Mouse (Mus musculus) megakaryocyte, embryonic 14.5 days (primary cell): ENCODE measurements at regions not wholly inside any gene's neighbourhood (a gene's known extent, or its start where the extent isn't known, plus 50 kb on each side); places are given as distances from the start of the nearest gene placed in this dataset.

ENCODE experiments used
- H3K27me3 ChIP-seq: replicated peaks from 2 replicates; pipeline ENCODE3; 2012; ENCODE audit warnings: inconsistent platforms
- H3K36me3 ChIP-seq: replicated peaks from 2 replicates; pipeline ENCODE3; 2012; ENCODE audit warnings: low read length, inconsistent platforms, mixed read lengths
- H3K4me1 ChIP-seq: 2 replicates; pipeline ENCODE4 v1.6.1; 2012; ENCODE audit warnings: inconsistent platforms
- H3K4me3 ChIP-seq: replicated peaks from 2 replicates; pipeline ENCODE3; 2012; ENCODE audit warnings: moderate library complexity, mild to moderate bottlenecking, inconsistent platforms
- H3K9me3 ChIP-seq: 2 replicates; pipeline ENCODE4 v1.6.1; 2012; ENCODE audit warnings: inconsistent platforms
- FLI1 ChIP-seq: IDR thresholded peaks from 2 replicates; pipeline ENCODE4 v1.6.1; 2012; ENCODE audit warnings: low read length, inconsistent platforms, mixed read lengths
- GATA1 ChIP-seq: IDR thresholded peaks from 3 replicates; pipeline ENCODE4 v1.6.1; 2012; ENCODE audit warnings: mixed read lengths, low read length, inconsistent platforms, borderline replicate concordance

DNA sequence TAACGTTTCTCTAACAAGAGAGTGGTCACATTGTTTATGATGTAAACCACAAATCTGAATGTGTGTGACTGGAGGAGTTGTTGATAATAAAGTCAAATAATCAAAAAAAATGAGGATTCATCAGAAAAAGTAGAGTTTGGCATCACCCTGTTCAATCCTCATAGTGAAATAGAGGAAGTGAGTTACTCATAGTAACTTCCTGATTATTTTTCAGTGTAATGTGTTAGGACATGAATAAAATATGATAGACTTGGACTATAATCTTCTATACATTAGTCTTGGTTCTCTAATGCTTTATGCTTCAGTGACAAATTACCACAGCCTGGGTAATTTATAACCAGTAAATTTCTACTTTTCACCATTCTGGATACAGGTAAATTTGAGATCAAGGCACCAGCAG lies 424.5 kb upstream of the Mef2c start:
- Histone ChIP-seq H3K4me3 (no peak overlapping the region), H3K9me3 (no peaks in the 10 kb centered on the region), H3K27me3 (no peaks in the 10 kb centered on the region), H3K36me3 (no peaks in the 10 kb centered on the region), H3K4me1 (peaks cover 32% of the 10 kb centered on the region)
- TF ChIP-seq GATA1 (no peak), FLI1 (no peak)

GRCm38 (mm10) chr13:83084948-83085347 lies 418.9 kb upstream of the Mef2c start:
- Histone ChIP-seq H3K36me3 (no peaks in the 10 kb centered on the region), H3K27me3 (no peaks in the 10 kb centered on the region), H3K4me3 (no peak overlapping the region), H3K9me3 (no peaks in the 10 kb centered on the region), H3K4me1 (peaks cover 20% of the 10 kb centered on the region)
- no peak for TF ChIP-seq FLI1
- no peak for TF ChIP-seq GATA1

- no peak overlapping the region for H3K4me3 ChIP-seq
- peaks cover 8% of the 10 kb centered on the region for H3K4me1 ChIP-seq
- H3K36me3 ChIP-seq = no peaks in the 10 kb centered on the region
- H3K9me3 ChIP-seq = no peaks in the 10 kb centered on the region
- H3K27me3 ChIP-seq = no peaks in the 10 kb centered on the region
- no peak for TF ChIP-seq FLI1
- TF ChIP-seq GATA1 = no peak
These were observed 403.9 kb upstream of the Mef2c start for GRCm38 (mm10) chr13:83099908-83100307.

GRCm38 (mm10) chr13:83110610-83111009 lies 393.2 kb upstream of the Mef2c start:
- no peaks in the 10 kb centered on the region for H3K27me3 ChIP-seq
- TF ChIP-seq GATA1 (no peak), FLI1 (no peak)
- H3K36me3 ChIP-seq = no peaks in the 10 kb centered on the region
- H3K9me3 ChIP-seq = no peaks in the 10 kb centered on the region
- peaks cover 62% of the 10 kb centered on the region for H3K4me1 ChIP-seq
- no peak overlapping the region for H3K4me3 ChIP-seq

GRCm38 (mm10) chr13:83111503-83111902 lies 392.3 kb upstream of the Mef2c start:
- peaks cover 65% of the 10 kb centered on the region for H3K4me1 ChIP-seq
- TF ChIP-seq GATA1 (peak; percentile 47; the same call in 1 of the 3 replicates), FLI1 (no peak)
- no peaks in the 10 kb centered on the region for H3K9me3 ChIP-seq
- H3K36me3 ChIP-seq = no peaks in the 10 kb centered on the region
- no peaks in the 10 kb centered on the region for H3K27me3 ChIP-seq
- peak overlapping the region; percentile 40 for H3K4me3 ChIP-seq

DNA sequence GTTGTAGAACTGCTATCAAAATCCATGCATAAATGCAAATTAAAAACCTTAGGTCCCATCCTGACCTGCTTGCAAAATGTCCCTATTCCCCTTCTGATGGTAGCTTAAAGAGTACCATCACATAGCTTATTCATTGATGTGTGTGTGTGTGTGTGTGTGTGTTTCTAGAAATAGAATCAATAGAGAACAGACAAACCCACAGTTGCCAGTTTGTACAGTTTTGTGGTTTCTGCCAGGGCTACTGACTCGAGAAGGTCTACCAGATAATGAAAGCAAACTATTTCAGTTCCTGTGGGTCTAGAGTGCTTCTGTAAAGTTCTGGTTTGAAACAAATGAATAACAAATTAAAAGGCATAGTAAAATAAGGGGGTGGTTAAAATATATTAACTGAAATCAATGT lies 391.5 kb upstream of the Mef2c start:
- no peaks in the 10 kb centered on the region for H3K9me3 ChIP-seq
- peaks cover 62% of the 10 kb centered on the region for H3K4me1 ChIP-seq
- TF ChIP-seq GATA1 (no peak), FLI1 (no peak)
- no peaks in the 10 kb centered on the region for H3K36me3 ChIP-seq
- peak overlapping the region; percentile 50 for H3K4me3 ChIP-seq
- no peaks in the 10 kb centered on the region for H3K27me3 ChIP-seq

GRCm38 (mm10) chr13:83112741-83113140 lies 391.1 kb upstream of the Mef2c start:
- H3K4me3 ChIP-seq = peak overlapping the region; percentile 71
- no peaks in the 10 kb centered on the region for H3K9me3 ChIP-seq
- no peaks in the 10 kb centered on the region for H3K27me3 ChIP-seq
- H3K36me3 ChIP-seq = no peaks in the 10 kb centered on the region
- TF ChIP-seq FLI1 = no peak
- no peak for TF ChIP-seq GATA1
- peaks cover 59% of the 10 kb centered on the region for H3K4me1 ChIP-seq

GRCm38 (mm10) chr13:83113808-83114207 lies 390.0 kb upstream of the Mef2c start:
- Histone ChIP-seq H3K27me3 (no peaks in the 10 kb centered on the region), H3K4me1 (peaks cover 53% of the 10 kb centered on the region), H3K36me3 (no peaks in the 10 kb centered on the region), H3K9me3 (no peaks in the 10 kb centered on the region), H3K4me3 (no peak overlapping the region)
- no peak for TF ChIP-seq FLI1
- no peak for TF ChIP-seq GATA1

DNA sequence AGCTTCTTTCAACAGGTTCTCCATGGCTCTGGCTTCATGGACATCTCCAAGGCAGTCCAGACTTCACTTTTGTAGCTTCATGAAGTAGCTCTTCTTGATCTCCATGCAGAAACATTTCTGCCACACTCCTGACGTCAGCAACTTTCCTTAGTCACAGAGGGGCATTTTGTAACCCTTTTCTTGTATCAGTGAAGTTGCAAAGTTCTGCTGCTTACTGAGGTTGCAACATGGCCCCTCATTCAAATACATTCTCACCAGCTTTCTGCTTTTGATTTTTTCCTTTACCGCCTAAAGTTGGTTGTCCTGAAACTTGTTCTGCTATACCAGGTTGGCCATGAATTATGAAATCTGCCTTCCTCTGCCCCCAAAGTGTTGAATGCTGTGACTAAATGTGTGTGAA lies 389.4 kb upstream of the Mef2c start:
- peaks cover 53% of the 10 kb centered on the region for H3K4me1 ChIP-seq
- H3K4me3 ChIP-seq = no peak overlapping the region
- TF ChIP-seq GATA1 (no peak), FLI1 (no peak)
- H3K27me3 ChIP-seq = no peaks in the 10 kb centered on the region
- no peaks in the 10 kb centered on the region for H3K36me3 ChIP-seq
- no peaks in the 10 kb centered on the region for H3K9me3 ChIP-seq

- Histone ChIP-seq H3K9me3 (no peaks in the 10 kb centered on the region), H3K27me3 (no peaks in the 10 kb centered on the region), H3K36me3 (no peaks in the 10 kb centered on the region), H3K4me1 (peaks cover 48% of the 10 kb centered on the region), H3K4me3 (no peak overlapping the region)
- no peak for TF ChIP-seq FLI1
- no peak for TF ChIP-seq GATA1
These were observed 388.1 kb upstream of the Mef2c start for GRCm38 (mm10) chr13:83115691-83116090.

GRCm38 (mm10) chr13:83120343-83120742 lies 383.5 kb upstream of the Mef2c start:
- Histone ChIP-seq H3K9me3 (no peaks in the 10 kb centered on the region), H3K27me3 (no peaks in the 10 kb centered on the region), H3K4me3 (no peak overlapping the region)

More at GRCm38 (mm10) chr13:83120343-83120742, 383.5 kb upstream of the Mef2c start:
- Histone ChIP-seq H3K4me1 (peaks cover 22% of the 10 kb centered on the region), H3K36me3 (no peaks in the 10 kb centered on the region)
- TF ChIP-seq GATA1 = no peak
